In the genomic region with DNA sequence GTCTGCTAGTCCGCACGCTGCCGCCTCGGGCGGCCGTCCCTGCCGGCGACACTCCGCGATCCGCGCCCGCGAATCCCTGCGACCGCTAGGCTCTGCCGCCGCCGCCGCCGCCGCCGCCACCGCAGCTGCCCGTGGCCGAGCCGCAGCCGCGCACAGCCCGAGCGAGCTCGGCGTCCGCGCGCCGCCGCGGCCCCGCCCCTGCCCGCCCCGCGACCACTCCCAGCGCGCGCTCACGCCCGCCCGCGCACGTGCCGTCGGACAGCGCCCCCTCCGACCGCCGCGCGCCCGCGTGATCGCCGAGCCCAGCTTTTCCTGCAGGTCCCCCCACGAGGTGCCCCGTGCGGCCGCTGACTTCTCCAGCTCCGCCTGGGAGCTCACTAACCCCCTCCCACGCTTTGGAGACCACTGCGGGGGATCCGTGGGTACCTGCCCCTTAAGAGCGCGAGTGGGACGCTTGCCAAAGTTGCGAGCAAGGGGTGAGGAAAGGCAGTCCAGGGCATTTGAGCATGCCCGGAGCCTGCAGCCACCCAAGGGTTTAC, we compare ENCODE assay signal across 7 mouse cellular contexts. TPM values are rescaled to one million over a fixed set of nuclear protein-coding genes. Genes with fewer than 3 reads are reported as not detected.
DNase-seq lines count a peak whose midpoint lies in the region; ATAC-seq and TF ChIP-seq lines count a peak whose summit lies in the region.

A gene (minus strand): TSS at position 75 of the 539 bp plus-strand sequence.

- TF ChIP-seq CTCF in brain, embryonic 14.5 days (IDR thresholded peaks at IDR 0.05; ENCODE audit: borderline replicate concordance, extremely low read depth, insufficient read depth, insufficient read length), result peak; percentile 31; the same call in 1 of the 2 replicates

- H3K9me3 ChIP-seq in embryonic facial prominence, embryonic 11.5 days (replicated peaks; ENCODE audit: control insufficient read depth, low read length), result no peaks in the 10 kb centered on the region
- no peaks in the 10 kb centered on the region for H3K9me3 ChIP-seq in limb, embryonic 11.5 days (ENCODE audit: control insufficient read depth, low read length)
- no peaks in the 10 kb centered on the region for H3K9me3 ChIP-seq in midbrain, embryonic 13.5 days
- no peaks in the 10 kb centered on the region for H3K9me3 ChIP-seq in stomach, embryonic 16.5 days (replicated peaks; ENCODE audit: control insufficient read depth, low read length)

- peak within 1 kb of the TSS; percentile 74 for H3K4me3 ChIP-seq in embryonic facial prominence, embryonic 11.5 days (ENCODE audit: low read depth, low read length)
- H3K4me3 ChIP-seq in limb, embryonic 11.5 days (ENCODE audit: low read depth, low read length), result peak within 1 kb of the TSS; percentile 68
- H3K4me3 ChIP-seq in midbrain, embryonic 13.5 days (replicated peaks), result peak within 1 kb of the TSS; percentile 78
- peak within 1 kb of the TSS; percentile 86 for H3K4me3 ChIP-seq in stomach, embryonic 16.5 days (replicated peaks; ENCODE audit: low read length)

- ATAC-seq in embryonic facial prominence, embryonic 11.5 days (replicated peaks; ENCODE audit: insufficient number of reproducible peaks, low FRiP score, low TSS enrichment, low read depth), result peak; percentile 96
- peak; percentile 93 for ATAC-seq in limb, embryonic 11.5 days (ENCODE audit: insufficient number of reproducible peaks, low FRiP score, low TSS enrichment, low read depth)
- ATAC-seq in midbrain, embryonic 13.5 days, result peak; percentile 97
- ATAC-seq in stomach, embryonic 16.5 days (ENCODE audit: insufficient read depth, low FRiP score), result peak; percentile 97

- H3K36me3 ChIP-seq in embryonic facial prominence, embryonic 11.5 days (replicated peaks; ENCODE audit: control insufficient read depth, insufficient read depth, low read depth, low read length), result no peaks in the 10 kb centered on the region
- no peaks in the 10 kb centered on the region for H3K36me3 ChIP-seq in limb, embryonic 11.5 days (ENCODE audit: control insufficient read depth, insufficient read depth, low read length)
- no peaks in the 10 kb centered on the region for H3K36me3 ChIP-seq in midbrain, embryonic 13.5 days
- H3K36me3 ChIP-seq in stomach, embryonic 16.5 days (ENCODE audit: control insufficient read depth, insufficient read depth, low read length), result no peaks in the 10 kb centered on the region

- H3K27me3 ChIP-seq in embryonic facial prominence, embryonic 11.5 days (ENCODE audit: control insufficient read depth, insufficient read depth, low read length), result no peaks in the 10 kb centered on the region; the same call in 1 of the 2 replicates
- no peaks in the 10 kb centered on the region for H3K27me3 ChIP-seq in limb, embryonic 11.5 days (ENCODE audit: control insufficient read depth, insufficient read depth, low read length)
- H3K27me3 ChIP-seq in midbrain, embryonic 13.5 days, result peaks cover 5% of the 10 kb centered on the region; the same call in 1 of the 2 replicates
- no peaks in the 10 kb centered on the region; the same call in 1 of the 2 replicates for H3K27me3 ChIP-seq in stomach, embryonic 16.5 days (ENCODE audit: control insufficient read depth, insufficient read depth, low read length)

- peak; percentile 91 for DNase-seq in brain, embryonic 14.5 days (ENCODE audit: low read depth)
- DNase-seq in embryonic facial prominence, embryonic 11.5 days (ENCODE audit: low spot score), result peak; percentile 81
- DNase-seq in heart, adult 18-20 months, result peak; percentile 58 to 70
- DNase-seq in kidney, adult 18-20 months, result peak; percentile 78
- peak; percentile 89 for DNase-seq in limb, embryonic 11.5 days (ENCODE audit: low spot score)

- H3K4me2 ChIP-seq in embryonic facial prominence, embryonic 11.5 days (ENCODE audit: low read depth, low read length), result peak within 1 kb of the TSS; percentile 93
- peak within 1 kb of the TSS; percentile 93 for H3K4me2 ChIP-seq in limb, embryonic 11.5 days (ENCODE audit: low read depth, severe bottlenecking)
- H3K4me2 ChIP-seq in midbrain, embryonic 13.5 days (replicated peaks), result peak within 1 kb of the TSS; percentile 94
- peak within 1 kb of the TSS; percentile 94 for H3K4me2 ChIP-seq in stomach, embryonic 16.5 days (ENCODE audit: low read depth, low read length)

- H3K4me1 ChIP-seq in embryonic facial prominence, embryonic 11.5 days (ENCODE audit: control insufficient read depth, insufficient read depth, low read length), result no peaks in the 10 kb centered on the region
- no peaks in the 10 kb centered on the region for H3K4me1 ChIP-seq in limb, embryonic 11.5 days (ENCODE audit: control insufficient read depth, insufficient read depth, low read length)
- H3K4me1 ChIP-seq in midbrain, embryonic 13.5 days (replicated peaks), result peaks cover 12% of the 10 kb centered on the region
- 0 out of 2 replicates have a peak, but pooled peaks cover 5% of the 10 kb centered on the region for H3K4me1 ChIP-seq in stomach, embryonic 16.5 days (ENCODE audit: control insufficient read depth, insufficient read depth, low read length)

- TF ChIP-seq POLR2A in brain, embryonic 14.5 days (IDR thresholded peaks at IDR 0.05; ENCODE audit: borderline replicate concordance, extremely low read depth, insufficient read depth, insufficient read length, poor library complexity, severe bottlenecking), result peak; percentile 29; the same call in 1 of the 2 replicates

- H3K27ac ChIP-seq in embryonic facial prominence, embryonic 11.5 days (replicated peaks; ENCODE audit: low read depth, low read length), result no peak within 1 kb of the TSS
- H3K27ac ChIP-seq in limb, embryonic 11.5 days (replicated peaks; ENCODE audit: low read depth, low read length), result no peak within 1 kb of the TSS
- H3K27ac ChIP-seq in midbrain, embryonic 13.5 days, result peak within 1 kb of the TSS; percentile 82
- H3K27ac ChIP-seq in stomach, embryonic 16.5 days (ENCODE audit: low read length), result peak within 1 kb of the TSS; percentile 52

- H3K9ac ChIP-seq in embryonic facial prominence, embryonic 11.5 days (replicated peaks; ENCODE audit: low read length), result peak within 1 kb of the TSS; percentile 78
- peak within 1 kb of the TSS; percentile 77 for H3K9ac ChIP-seq in limb, embryonic 11.5 days (ENCODE audit: low read length)
- peak within 1 kb of the TSS; percentile 88 for H3K9ac ChIP-seq in midbrain, embryonic 13.5 days (replicated peaks)
- H3K9ac ChIP-seq in stomach, embryonic 16.5 days (ENCODE audit: low read length), result peak within 1 kb of the TSS; percentile 85

- WGBS in embryonic facial prominence, embryonic 11.5 days, result under 1% methylated on average over 24 of the region's 76 CpGs
- 0% methylated on average over 47 of the region's 76 CpGs for WGBS in limb, embryonic 11.5 days
- 1% methylated on average over 65 of the region's 76 CpGs for WGBS in midbrain, embryonic 13.5 days
- under 1% methylated on average over 43 of the region's 76 CpGs for WGBS in stomach, embryonic 16.5 days

RNA-seq across cellular contexts. Expression of the gene that starts here (rescaled TPM):
- 35.4 and 43.4 TPM in 2 replicates for polyA plus RNA-seq in brain, embryonic 14.5 days (2012; rRNA removed)
- polyA plus RNA-seq in embryonic facial prominence, embryonic 11.5 days (2014; fragmentation: Nextera tagmentation; extraction: Ambion mirVana), result 19.9 TPM in 2 replicates
- total RNA-seq in heart, adult 18-20 months (2021), result 1 to 10 TPM; 7.0 to 8.2 TPM
- 22.7 and 23.3 TPM in 2 replicates for polyA plus RNA-seq in limb, embryonic 11.5 days (2014; fragmentation: Nextera tagmentation; extraction: Ambion mirVana)
- polyA plus RNA-seq in midbrain, embryonic 13.5 days (2015; fragmentation: Nextera tagmentation; extraction: Ambion mirVana), result 41.2 TPM in 2 replicates
- 21.2 and 22.8 TPM in 2 replicates for polyA plus RNA-seq in stomach, embryonic 16.5 days (2015; fragmentation: Nextera tagmentation; extraction: Ambion mirVana)

Comparison
In these comparisons a context has a peak if more than half of its experiments do, and no peak if none do; other contexts are left out.
1. H3K27ac ChIP-seq: peak in midbrain, embryonic 13.5 days (single experiment) and stomach, embryonic 16.5 days (single experiment); none in embryonic facial prominence, embryonic 11.5 days (single experiment) and limb, embryonic 11.5 days (single experiment).
2. Peak in every context shown above with its lines, with median percentiles within 50 percentile points of each other: DNase-seq, ATAC-seq, H3K4me2 ChIP-seq, H3K4me3 ChIP-seq and H3K9ac ChIP-seq.